Mouse (Mus musculus) embryonic facial prominence, embryonic 14.5 days (tissue): Measurements from ENCODE around the gene Tha1. TPM values are rescaled to one million over a fixed set of nuclear protein-coding genes. Genes with fewer than 3 reads are reported as not detected.

ENCODE experiments used
- ATAC-seq: fragments of 200-750 bp; cut with Nextera tagmentation; 2 replicates; pipeline ENCODE4 v1.8.0; 2017; ENCODE audit warnings: low read depth, moderate number of reproducible peaks, moderate TSS enrichment
- DNase-seq: peaks from one replicate; pipeline ENCODE4 v3.0.0-alpha.2; 2015; ENCODE audit warnings: low spot score
- H3K27ac ChIP-seq: fragments of 300-500 bp; sonication (generic); replicated peaks from 2 replicates; pipeline ENCODE4 v1.5.1; 2014; ENCODE audit warnings: low read depth, mild to moderate bottlenecking, low read length, moderate library complexity
- H3K27me3 ChIP-seq: fragments of 300-500 bp; sonication (generic); replicated peaks from 2 replicates; pipeline ENCODE4 v1.6.1; 2014; ENCODE audit warnings: low read length; ENCODE audit not compliant: control insufficient read depth, insufficient read depth
- H3K36me3 ChIP-seq: fragments of 300-500 bp; sonication (generic); 2 replicates; pipeline ENCODE4 v1.6.1; 2014; ENCODE audit warnings: low read length, mixed read lengths; ENCODE audit not compliant: control insufficient read depth, insufficient read depth
- H3K4me1 ChIP-seq: fragments of 300-500 bp; sonication (generic); 2 replicates; pipeline ENCODE4 v1.6.1; 2014; ENCODE audit warnings: antibody characterized with exemption, low read length; ENCODE audit not compliant: control insufficient read depth, insufficient read depth
- H3K4me2 ChIP-seq: fragments of 300-500 bp; sonication (generic); 2 replicates; pipeline ENCODE4 v1.6.1; 2014; ENCODE audit warnings: low read depth, mild to moderate bottlenecking, low read length, moderate library complexity, mixed read lengths
- H3K4me3 ChIP-seq: fragments of 300-500 bp; sonication (generic); 2 replicates; pipeline ENCODE4 v1.5.1; 2014; ENCODE audit warnings: low read depth, mild to moderate bottlenecking, low read length
- H3K9ac ChIP-seq: fragments of 300-500 bp; sonication (generic); 2 replicates; pipeline ENCODE4 v1.6.1; 2014; ENCODE audit warnings: low read depth, mild to moderate bottlenecking, low read length, moderate library complexity, mixed read lengths
- H3K9me3 ChIP-seq: fragments of 300-500 bp; sonication (generic); 2 replicates; pipeline ENCODE4 v1.6.1; 2016; ENCODE audit warnings: low read length; ENCODE audit not compliant: control insufficient read depth
- WGBS: fragments of 180-500 bp; shearing (Covaris S2); extraction: QIAGEN DNeasy Blood & Tissue Kit; methylation state at CpG from one replicate; pipeline ENCODE4 v1.1.7; 2014; 5-methylcytosine and 5-hydroxymethylcytosine counted together
- polyA plus RNA-seq: library from polyadenylated mRNA; unstranded; fragments of >200 nt; fragmentation: Nextera tagmentation; extraction: Ambion mirVana; gene quantifications from 2 replicates; pipeline ENCODE4 v1.2.1, GENCODE M21; 2014

The Tha1 gene
- polyA plus RNA-seq, 1 experiment from 2014 or later: 4.2 TPM

GRCm38 (mm10) chr11:117864805-117865204 lies 8.5 kb downstream of the Tha1 start:
- WGBS: 65% methylated on average over 2 of the region's 2 CpGs
- Histone ChIP-seq H3K4me1 (peaks cover 8% of the 10 kb centered on the region; the same call in 1 of the 2 replicates), H3K27ac (no peak overlapping the region), H3K36me3 (no peaks in the 10 kb centered on the region), H3K4me3 (no peak overlapping the region), H3K9me3 (no peaks in the 10 kb centered on the region), H3K4me2 (no peak overlapping the region), H3K27me3 (peaks cover 32% of the 10 kb centered on the region), H3K9ac (no peak overlapping the region)
- no peak for ATAC-seq
- DNase-seq: no peak

GRCm38 (mm10) chr11:117863174-117863856 lies 10.0 kb downstream of the Tha1 start:
- ATAC-seq (no peak), DNase-seq (no peak)
- Histone ChIP-seq H3K4me3 (no peak overlapping the region), H3K27me3 (peaks cover 39% of the 10 kb centered on the region), H3K36me3 (no peaks in the 10 kb centered on the region), H3K27ac (no peak overlapping the region), H3K9ac (no peak overlapping the region), H3K4me1 (peaks cover 8% of the 10 kb centered on the region; the same call in 1 of the 2 replicates), H3K9me3 (no peaks in the 10 kb centered on the region), H3K4me2 (no peak overlapping the region)
- WGBS: 18% methylated on average over 11 of the region's 11 CpGs

- Histone ChIP-seq H3K4me1 (peaks cover 8% of the 10 kb centered on the region; the same call in 1 of the 2 replicates), H3K27me3 (peaks cover 39% of the 10 kb centered on the region), H3K9ac (peak within 1 kb of the TSS; percentile 31; the same call in 1 of the 2 replicates), H3K4me3 (peak within 1 kb of the TSS; percentile 5; the same call in 1 of the 2 replicates), H3K36me3 (peaks cover 20% of the 10 kb centered on the region), H3K27ac (no peak within 1 kb of the TSS), H3K9me3 (no peaks in the 10 kb centered on the region), H3K4me2 (peak within 1 kb of the TSS; percentile 31)
- WGBS: 3% methylated on average over 23 of the region's 23 CpGs
- DNase-seq: no peak
- no peak for ATAC-seq
Measured at GRCm38 (mm10) chr11:117860601-117861000, 12.7 kb downstream of the Tha1 start, which contains the start of gene Tmem235. Tmem235 (plus strand) TSS chr11:117860752.

- no peak overlapping the region for H3K9ac ChIP-seq
- peaks cover 8% of the 10 kb centered on the region; the same call in 1 of the 2 replicates for H3K4me1 ChIP-seq
- peaks cover 40% of the 10 kb centered on the region for H3K36me3 ChIP-seq
- no peak overlapping the region for H3K4me2 ChIP-seq
- DNase-seq (no peak), ATAC-seq (no peak)
- 53% methylated on average over 3 of the region's 3 CpGs for WGBS
- no peak overlapping the region for H3K27ac ChIP-seq
- no peaks in the 10 kb centered on the region for H3K9me3 ChIP-seq
- H3K27me3 ChIP-seq: peaks cover 32% of the 10 kb centered on the region
- H3K4me3 ChIP-seq: no peak overlapping the region
Measured at GRCm38 (mm10) chr11:117858392-117858791, 14.9 kb downstream of the Tha1 start.

GRCm38 (mm10) chr11:117857462-117857861 lies 15.8 kb downstream of the Tha1 start:
- no peak overlapping the region for H3K27ac ChIP-seq
- no peak overlapping the region for H3K9ac ChIP-seq
- peaks cover 24% of the 10 kb centered on the region for H3K27me3 ChIP-seq
- H3K36me3 ChIP-seq: peaks cover 49% of the 10 kb centered on the region
- ATAC-seq (no peak), DNase-seq (no peak)
- no peak overlapping the region for H3K4me2 ChIP-seq
- no peak overlapping the region for H3K4me3 ChIP-seq
- WGBS: 97% methylated on average over 10 of the region's 10 CpGs
- H3K4me1 ChIP-seq: peaks cover 8% of the 10 kb centered on the region; the same call in 1 of the 2 replicates
- H3K9me3 ChIP-seq: no peaks in the 10 kb centered on the region

- H3K4me2 ChIP-seq: no peak overlapping the region
- H3K4me3 ChIP-seq: no peak overlapping the region
- peaks cover 57% of the 10 kb centered on the region for H3K36me3 ChIP-seq
- 81% methylated on average over 1 of the region's 1 CpGs for WGBS
- peaks cover 18% of the 10 kb centered on the region for H3K27me3 ChIP-seq
- H3K4me1 ChIP-seq: peaks cover 10% of the 10 kb centered on the region; the same call in 1 of the 2 replicates
- H3K27ac ChIP-seq: no peak overlapping the region
- no peak overlapping the region for H3K9ac ChIP-seq
- DNase-seq (no peak), ATAC-seq (no peak)
- no peaks in the 10 kb centered on the region for H3K9me3 ChIP-seq
Measured at GRCm38 (mm10) chr11:117855975-117856374, 17.3 kb downstream of the Tha1 start.

- ATAC-seq (no peak), DNase-seq (no peak)
- Histone ChIP-seq H3K4me2 (no peak overlapping the region), H3K9ac (no peak overlapping the region), H3K4me1 (peaks cover 10% of the 10 kb centered on the region), H3K27me3 (peaks cover 12% of the 10 kb centered on the region), H3K9me3 (no peaks in the 10 kb centered on the region), H3K27ac (no peak overlapping the region), H3K4me3 (no peak overlapping the region), H3K36me3 (peaks cover 57% of the 10 kb centered on the region)
- 93% methylated on average over 5 of the region's 5 CpGs for WGBS
Measured at GRCm38 (mm10) chr11:117855360-117855759, 17.9 kb downstream of the Tha1 start.

GRCm38 (mm10) chr11:117854241-117854640 lies 19.0 kb downstream of the Tha1 start:
- peaks cover 57% of the 10 kb centered on the region for H3K36me3 ChIP-seq
- ATAC-seq: no peak
- H3K4me3 ChIP-seq: no peak overlapping the region
- no peak overlapping the region for H3K27ac ChIP-seq
- no peak overlapping the region for H3K9ac ChIP-seq
- peaks cover 8% of the 10 kb centered on the region; the same call in 1 of the 2 replicates for H3K4me1 ChIP-seq
- H3K27me3 ChIP-seq: peaks cover 1% of the 10 kb centered on the region; the same call in 1 of the 2 replicates
- WGBS: 86% methylated on average over 9 of the region's 9 CpGs
- no peaks in the 10 kb centered on the region for H3K9me3 ChIP-seq
- DNase-seq: no peak
- H3K4me2 ChIP-seq: no peak overlapping the region

GRCm38 (mm10) chr11:117852875-117853274 lies 20.4 kb downstream of the Tha1 start:
- no peak for ATAC-seq

More at GRCm38 (mm10) chr11:117852875-117853274, 20.4 kb downstream of the Tha1 start:
- Histone ChIP-seq H3K36me3 (peaks cover 57% of the 10 kb centered on the region), H3K4me3 (no peak overlapping the region), H3K27me3 (no peaks in the 10 kb centered on the region), H3K9me3 (no peaks in the 10 kb centered on the region), H3K9ac (no peak overlapping the region), H3K4me2 (no peak overlapping the region), H3K27ac (no peak overlapping the region), H3K4me1 (peaks cover 15% of the 10 kb centered on the region)
- no peak for DNase-seq
- 91% methylated on average over 3 of the region's 3 CpGs for WGBS
